Mouse (Mus musculus) kidney, adult 2 months (tissue): ENCODE results near the gene Pgf.

ENCODE experiments used
- CTCF ChIP-seq: fragments of 200-500 bp; conservative IDR thresholded peaks from 2 replicates; pipeline ENCODE4 v1.5.1; 2011; ENCODE audit warnings: low read depth, mild to moderate bottlenecking, control low read depth, low read length, moderate library complexity, mixed read lengths; ENCODE audit not compliant: insufficient read depth, insufficient read length
- POLR2A ChIP-seq: fragments of 200-500 bp; IDR thresholded peaks from one replicate; pipeline ENCODE4 v1.6.1; 2011; ENCODE audit warnings: low read depth, low read length, control low read depth

DNA sequence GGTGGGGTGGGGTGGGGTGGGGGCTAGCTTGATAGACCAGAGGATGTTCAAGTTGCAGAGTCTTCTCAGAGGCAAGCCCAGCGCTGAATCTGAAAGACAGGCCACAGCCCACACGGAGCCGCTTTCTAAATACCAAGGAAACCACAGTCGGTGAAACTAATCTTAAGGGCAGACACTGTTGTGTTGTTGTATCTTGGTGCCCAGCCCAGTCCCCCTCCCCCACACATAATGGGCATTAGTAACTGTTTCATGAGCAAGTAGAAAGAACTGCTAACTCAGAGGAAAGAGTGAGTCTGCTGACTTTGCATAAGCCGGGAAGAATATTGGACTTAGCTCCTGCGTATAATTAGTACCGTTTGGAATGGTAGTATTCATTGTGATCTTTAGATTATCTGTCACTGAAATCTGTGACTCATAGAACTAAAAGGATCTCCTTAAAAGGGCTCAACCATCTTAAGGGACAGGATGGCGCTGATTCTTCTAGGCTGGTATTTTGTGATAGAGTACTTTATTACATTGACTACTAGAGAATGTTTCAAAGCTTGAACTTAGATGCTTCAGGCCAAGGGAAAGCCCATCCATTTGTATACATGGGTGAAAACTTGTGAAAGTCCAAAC lies 50.5 kb downstream of the Pgf start:
- TF ChIP-seq CTCF (no peak), POLR2A (no peak)
